Mouse (Mus musculus) cerebellum, adult 8-10 months (tissue): Measurements from ENCODE around the gene Per2.
A peak's percentile ranks its signal among the peaks of the same experiment; 100 is the strongest.

Experiments used
- DNase-seq: peaks from one replicate; pipeline ENCODE4 v3.0.0; 2022

The Per2 gene

GRCm38 (mm10) chr1:91458223-91458861 lies 782 bp downstream of the Per2 start:
- peak; percentile 49 for DNase-seq

- DNase-seq = no peak
These were observed 1.4 kb downstream of the Per2 start for GRCm38 (mm10) chr1:91457698-91458097.

- DNase-seq = no peak
These were observed 2.0 kb downstream of the Per2 start for GRCm38 (mm10) chr1:91457116-91457515.

- DNase-seq = no peak
These were observed 2.8 kb downstream of the Per2 start for GRCm38 (mm10) chr1:91456301-91456801.

- DNase-seq = no peak
These were observed 3.4 kb downstream of the Per2 start for GRCm38 (mm10) chr1:91455661-91456161.

- no peak for DNase-seq
These were observed 4.2 kb downstream of the Per2 start for GRCm38 (mm10) chr1:91454927-91455326.

GRCm38 (mm10) chr1:91454366-91454765 lies 4.8 kb downstream of the Per2 start:
- no peak for DNase-seq

- DNase-seq = no peak
These were observed 5.2 kb downstream of the Per2 start for GRCm38 (mm10) chr1:91453932-91454331.

- DNase-seq = no peak
These were observed 7.5 kb downstream of the Per2 start for GRCm38 (mm10) chr1:91451547-91452084.

GRCm38 (mm10) chr1:91450851-91451250 lies 8.3 kb downstream of the Per2 start:
- DNase-seq = no peak

- DNase-seq = no peak
These were observed 10.4 kb downstream of the Per2 start for GRCm38 (mm10) chr1:91448688-91449087.

- no peak for DNase-seq
These were observed 12.6 kb downstream of the Per2 start for GRCm38 (mm10) chr1:91446511-91446910.

- DNase-seq = no peak
These were observed 13.1 kb downstream of the Per2 start for GRCm38 (mm10) chr1:91446060-91446459.

- no peak for DNase-seq
These were observed 14.0 kb downstream of the Per2 start for GRCm38 (mm10) chr1:91444841-91445830.

- DNase-seq = no peak
These were observed 16.7 kb downstream of the Per2 start for GRCm38 (mm10) chr1:91442350-91442990.

- DNase-seq = no peak
These were observed 17.3 kb downstream of the Per2 start for GRCm38 (mm10) chr1:91441855-91442254.

GRCm38 (mm10) chr1:91439776-91440175 lies 19.3 kb downstream of the Per2 start:
- no peak for DNase-seq

GRCm38 (mm10) chr1:91437573-91437972 lies 21.6 kb downstream of the Per2 start:
- no peak for DNase-seq

GRCm38 (mm10) chr1:91437083-91437400 lies 22.1 kb downstream of the Per2 start:
- no peak for DNase-seq

GRCm38 (mm10) chr1:91436380-91437082 lies 22.6 kb downstream of the Per2 start:
- DNase-seq = peak; percentile 33

GRCm38 (mm10) chr1:91435606-91436130 lies 23.5 kb downstream of the Per2 start:
- peak; percentile 29 for DNase-seq

- DNase-seq = no peak
These were observed 24.2 kb downstream of the Per2 start for GRCm38 (mm10) chr1:91434905-91435304.
